Comparison of ENCODE assay signal across 10 mouse cellular contexts in the genomic region with DNA sequence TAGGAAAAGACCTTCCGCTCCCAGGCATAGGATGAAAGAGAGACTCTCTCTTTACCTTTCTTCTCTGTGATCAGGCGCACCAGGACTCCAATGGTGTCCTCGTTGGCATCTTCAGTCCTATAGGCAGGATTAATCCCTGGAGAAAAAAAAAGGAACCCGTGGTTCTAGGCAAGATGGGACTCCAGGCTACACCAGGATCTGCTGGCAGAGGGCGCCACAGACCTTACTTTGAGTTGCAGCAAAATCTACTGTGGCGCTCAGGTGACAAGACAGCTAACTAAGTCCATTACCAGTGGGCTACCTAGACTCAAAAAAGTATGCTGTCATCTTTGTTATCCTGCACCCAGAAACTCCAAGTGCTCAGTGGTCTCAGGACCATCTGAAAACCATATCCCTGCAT. TPM values are rescaled to one million over a fixed set of nuclear protein-coding genes. Genes with fewer than 3 reads are reported as not detected.
A peak's percentile ranks its signal among the peaks of the same experiment; 100 is the strongest.
DNase-seq lines count a peak whose midpoint lies in the region; ATAC-seq and TF ChIP-seq lines count a peak whose summit lies in the region.
"Had no signal": no experiment of that assay in that cellular context is flagged by ENCODE, and none has a peak within 500 bp of the region (broad histone marks: within the 10 kb centered on the region; RNA-seq: fewer than 3 reads in every experiment).

No protein-coding gene starts in this region.

- H3K27me3 ChIP-seq in kidney, embryonic 16.5 days (ENCODE audit: insufficient read depth, low read length) = no peaks in the 10 kb centered on the region
- H3K27me3 ChIP-seq in limb, embryonic 14.5 days (ENCODE audit: control insufficient read depth, insufficient read depth, low read length) = no peaks in the 10 kb centered on the region
- H3K27me3 ChIP-seq: embryonic facial prominence, embryonic 15.5 days; midbrain, embryonic 12.5 days had no signal

- H3K9me3 ChIP-seq in kidney, embryonic 16.5 days (ENCODE audit: low read length) = no peaks in the 10 kb centered on the region
- no peaks in the 10 kb centered on the region for H3K9me3 ChIP-seq in limb, embryonic 14.5 days (ENCODE audit: control insufficient read depth, low read length)
- H3K9me3 ChIP-seq: embryonic facial prominence, embryonic 15.5 days; midbrain, embryonic 12.5 days had no signal

- no peak for TF ChIP-seq POLR2A in limb, embryonic 14.5 days (IDR thresholded peaks at IDR 0.05; ENCODE audit: borderline replicate concordance, extremely low read depth, insufficient read depth, insufficient read length)

- H3K27ac ChIP-seq in kidney, embryonic 16.5 days (ENCODE audit: low read length) = no peak overlapping the region
- no peak overlapping the region for H3K27ac ChIP-seq in limb, embryonic 14.5 days (replicated peaks; ENCODE audit: low read depth, low read length)
- H3K27ac ChIP-seq: embryonic facial prominence, embryonic 15.5 days; midbrain, embryonic 12.5 days had no signal

- H3K4me3 ChIP-seq in kidney, embryonic 16.5 days (ENCODE audit: low read length) = no peak overlapping the region
- no peak overlapping the region for H3K4me3 ChIP-seq in limb, embryonic 14.5 days (replicated peaks; ENCODE audit: low read length)
- H3K4me3 ChIP-seq: embryonic facial prominence, embryonic 15.5 days; midbrain, embryonic 12.5 days had no signal

- WGBS in kidney, embryonic 16.5 days = 36% methylated on average over 6 of the region's 6 CpGs
- 33% methylated on average over 6 of the region's 6 CpGs for WGBS in limb, embryonic 14.5 days

- DNase-seq in kidney, adult 18-20 months = peak; percentile 82
- DNase-seq in T-cell, adult 2 months (ENCODE audit: low spot score) = peak; percentile 61
- DNase-seq in limb, embryonic 14.5 days (ENCODE audit: low spot score) = peak; percentile 68
- peak; percentile 49 for DNase-seq in retina, adult 2 months (ENCODE audit: low read depth, low spot score)
- peak; percentile 72 to 75 for DNase-seq in thymus, postnatal 36 days

- H3K4me2 ChIP-seq in kidney, embryonic 16.5 days (replicated peaks; ENCODE audit: low read depth, low read length) = no peak overlapping the region
- no peak overlapping the region for H3K4me2 ChIP-seq in limb, embryonic 14.5 days (replicated peaks; ENCODE audit: low read depth, low read length, severe bottlenecking)
- H3K4me2 ChIP-seq: embryonic facial prominence, embryonic 15.5 days; midbrain, embryonic 12.5 days had no signal

- no peak for ATAC-seq in kidney, embryonic 16.5 days (ENCODE audit: low FRiP score, low TSS enrichment)
- 0 out of 2 replicates have a peak, but pooled peaks have one; percentile 4 for ATAC-seq in common myeloid progenitor, adult 5-6 weeks (replicated peaks; ENCODE audit: low read depth, poor library complexity, severe bottlenecking)
- peak; percentile 61 for ATAC-seq in inflammation-experienced regulatory T-cells, adult 6 months
- no peak for ATAC-seq in limb, embryonic 14.5 days (ENCODE audit: low FRiP score, low read depth)

- H3K4me1 ChIP-seq in kidney, embryonic 16.5 days (ENCODE audit: insufficient read depth, low read length) = peaks cover 29% of the 10 kb centered on the region
- peaks cover 17% of the 10 kb centered on the region for H3K4me1 ChIP-seq in limb, embryonic 14.5 days (ENCODE audit: control insufficient read depth, insufficient read depth, low read length)
- H3K4me1 ChIP-seq: midbrain, embryonic 12.5 days had no signal

- no peaks in the 10 kb centered on the region for H3K36me3 ChIP-seq in kidney, embryonic 16.5 days (ENCODE audit: insufficient read depth, low read length)
- H3K36me3 ChIP-seq in limb, embryonic 14.5 days (ENCODE audit: control insufficient read depth, insufficient read depth, low read length) = no peaks in the 10 kb centered on the region
- H3K36me3 ChIP-seq: embryonic facial prominence, embryonic 15.5 days; midbrain, embryonic 12.5 days had no signal

- no peak overlapping the region for H3K9ac ChIP-seq in kidney, embryonic 16.5 days (replicated peaks; ENCODE audit: low read length)
- no peak overlapping the region for H3K9ac ChIP-seq in limb, embryonic 14.5 days (ENCODE audit: low read depth, low read length, severe bottlenecking)
- H3K9ac ChIP-seq: embryonic facial prominence, embryonic 15.5 days; midbrain, embryonic 12.5 days had no signal

RNA-seq across cellular contexts. Expression of a gene that starts 14.5 kb away (rescaled TPM):
- polyA plus RNA-seq in kidney, embryonic 16.5 days (2015; fragmentation: Nextera tagmentation; extraction: Ambion mirVana) = 3.8 and 4.8 TPM in 2 replicates
- 5.5 and 18.3 TPM in 2 replicates for total RNA-seq in common myeloid progenitor, adult 5-6 weeks (2017)
- 10 to 100 TPM; 11.1 to 13.9 (median 12.3) TPM for polyA plus RNA-seq in inflammation-experienced regulatory T-cells, adult 6 months (2017; shearing (Covaris generic))
- polyA plus RNA-seq in limb, embryonic 14.5 days (2012; rRNA removed) = 8.5 and 9.8 TPM in 2 replicates
- 3.0 and 3.2 TPM in 2 replicates for polyA plus RNA-seq in limb, embryonic 14.5 days (2014; fragmentation: Nextera tagmentation; extraction: Ambion mirVana)

Comparison
In these comparisons a context has a peak if more than half of its experiments do, and no peak if none do; other contexts are left out.
1. ATAC-seq: peak in common myeloid progenitor, adult 5-6 weeks (single experiment) and inflammation-experienced regulatory T-cells, adult 6 months (single experiment); none in kidney, embryonic 16.5 days (single experiment) and limb, embryonic 14.5 days (single experiment).
2. Peak in every context shown above with its lines, with median percentiles within 50 percentile points of each other: DNase-seq.